Mouse (Mus musculus) kidney, postnatal 0 days (tissue): ENCODE measurements at regions not wholly inside any gene's neighbourhood (a gene's known extent, or its start where the extent isn't known, plus 50 kb on each side); places are given as distances from the start of the nearest gene placed in this dataset.

Source experiments
- ATAC-seq: fragments of 200-750 bp; cut with Nextera tagmentation; replicated peaks from 2 replicates; pipeline ENCODE4 v1.8.0; 2017; ENCODE audit warnings: low read depth, moderate number of reproducible peaks, moderate TSS enrichment, moderate library complexity; ENCODE audit not compliant: low FRiP score
- DNase-seq: peaks from one replicate; pipeline ENCODE4 v3.0.0-alpha.2; 2016; ENCODE audit warnings: low spot score
- H3K27ac ChIP-seq: fragments of 300-500 bp; sonication (generic); 2 replicates; pipeline ENCODE4 v1.5.1; 2014; ENCODE audit warnings: mild to moderate bottlenecking
- H3K27me3 ChIP-seq: fragments of 300-500 bp; sonication (generic); 2 replicates; pipeline ENCODE4 v1.6.1; 2014; ENCODE audit warnings: low read length, mixed read lengths; ENCODE audit not compliant: insufficient read depth
- H3K36me3 ChIP-seq: fragments of 300-500 bp; sonication (generic); 2 replicates; pipeline ENCODE4 v1.6.1; 2014; ENCODE audit warnings: low read length, mixed read lengths; ENCODE audit not compliant: insufficient read depth
- H3K4me1 ChIP-seq: fragments of 300-500 bp; sonication (generic); replicated peaks from 2 replicates; pipeline ENCODE4 v1.6.1; 2014; ENCODE audit warnings: antibody characterized with exemption, low read length, mixed read lengths; ENCODE audit not compliant: insufficient read depth
- H3K4me2 ChIP-seq: fragments of 300-500 bp; sonication (generic); 2 replicates; pipeline ENCODE4 v1.6.1; 2014; ENCODE audit warnings: mild to moderate bottlenecking, low read length, moderate library complexity, mixed read lengths
- H3K4me3 ChIP-seq: fragments of 300-500 bp; sonication (generic); replicated peaks from 2 replicates; pipeline ENCODE4 v1.5.1; 2014; ENCODE audit warnings: low read depth, low read length
- H3K9ac ChIP-seq: fragments of 300-500 bp; sonication (generic); 2 replicates; pipeline ENCODE4 v1.6.1; 2014; ENCODE audit warnings: low read depth, low read length
- H3K9me3 ChIP-seq: fragments of 300-500 bp; sonication (generic); replicated peaks from 2 replicates; pipeline ENCODE4 v1.6.1; 2016; ENCODE audit warnings: low read length, inconsistent platforms, mixed read lengths
- CTCF ChIP-seq: IDR thresholded peaks from 2 replicates; pipeline ENCODE4 v1.5.1; 2016; ENCODE audit warnings: antibody characterized with exemption, low read depth, mild to moderate bottlenecking, moderate library complexity
- WGBS: fragments of 180-500 bp; shearing (Covaris S2); extraction: QIAGEN DNeasy Blood & Tissue Kit; methylation state at CpG from one replicate; pipeline ENCODE4 v1.1.7; 2014; 5-methylcytosine and 5-hydroxymethylcytosine counted together

DNA sequence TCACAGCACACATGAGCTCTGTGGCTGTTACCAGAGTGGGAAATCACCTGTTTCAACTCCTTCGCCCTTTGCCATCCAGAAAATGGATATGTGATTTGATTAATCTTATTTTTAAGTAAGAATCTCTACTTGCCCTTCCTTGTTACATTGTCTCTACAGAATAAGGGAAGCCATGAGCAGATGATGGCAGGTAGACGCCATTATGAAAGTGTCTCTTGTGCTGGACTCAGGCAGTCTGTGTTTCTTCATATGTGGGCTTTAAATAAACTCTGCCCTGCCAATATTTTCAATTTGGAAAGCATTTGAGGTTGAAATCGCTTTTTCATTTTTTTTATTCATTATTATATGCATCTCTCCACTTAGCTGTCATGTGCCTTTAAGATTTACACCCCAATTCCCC lies 394.6 kb downstream of the Basp1 start:
- H3K27ac ChIP-seq: no peak overlapping the region
- no peak for TF ChIP-seq CTCF
- H3K4me1 ChIP-seq: no peaks in the 10 kb centered on the region
- WGBS: 85% methylated on average over 3 of the region's 3 CpGs
- H3K4me2 ChIP-seq: no peak overlapping the region
- H3K9ac ChIP-seq: no peak overlapping the region
- H3K9me3 ChIP-seq: no peaks in the 10 kb centered on the region
- DNase-seq (no peak), ATAC-seq (no peak)
- no peak overlapping the region for H3K4me3 ChIP-seq
- H3K27me3 ChIP-seq: no peaks in the 10 kb centered on the region
- H3K36me3 ChIP-seq: no peaks in the 10 kb centered on the region

DNA sequence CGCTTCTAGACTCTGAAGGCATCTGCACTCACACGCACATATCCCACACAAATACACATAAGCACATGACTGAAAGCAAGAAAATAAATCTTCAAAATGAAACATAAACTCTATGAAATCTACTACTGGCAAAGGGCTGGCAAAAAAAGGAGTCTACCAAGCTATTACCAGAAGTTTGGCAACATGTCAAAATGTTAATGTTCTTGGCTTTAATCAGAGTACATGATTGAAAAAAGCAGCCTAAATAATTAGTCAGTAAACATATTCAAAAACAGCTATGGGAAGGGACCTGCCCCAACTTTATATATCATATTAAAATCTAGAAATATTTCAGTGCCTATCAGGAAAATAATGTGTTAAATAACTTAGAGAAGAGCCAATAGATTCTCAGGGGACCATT lies 405.8 kb downstream of the Basp1 start:
- H3K27ac ChIP-seq: no peak overlapping the region

DNA sequence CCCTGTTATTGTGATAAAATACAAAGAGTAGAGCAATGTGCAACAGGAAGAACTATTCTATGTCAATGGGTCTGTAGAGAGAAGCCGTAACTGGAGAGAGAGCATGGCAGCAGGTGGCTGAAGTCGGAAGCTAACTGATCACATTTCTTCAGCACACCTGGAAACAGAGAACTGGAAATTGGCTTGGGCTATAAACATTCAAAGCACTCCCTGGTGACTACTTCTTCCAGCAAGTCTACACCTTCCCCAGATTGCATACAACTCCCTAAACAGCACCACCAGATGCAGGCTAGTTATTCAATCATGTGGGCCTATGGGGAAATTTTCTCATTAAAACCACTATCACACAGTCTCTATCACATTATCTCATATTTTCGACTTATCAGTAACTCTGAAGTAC lies 413.4 kb downstream of the Basp1 start:
- Histone ChIP-seq H3K27ac (no peak overlapping the region), H3K27me3 (no peaks in the 10 kb centered on the region), H3K4me3 (no peak overlapping the region), H3K36me3 (no peaks in the 10 kb centered on the region), H3K9ac (no peak overlapping the region), H3K4me2 (no peak overlapping the region), H3K4me1 (no peaks in the 10 kb centered on the region), H3K9me3 (no peaks in the 10 kb centered on the region)
- DNase-seq (no peak), ATAC-seq (no peak)
- 82% methylated on average over 3 of the region's 3 CpGs for WGBS
- no peak for TF ChIP-seq CTCF

More for the DNA sequence above, 405.8 kb downstream of the Basp1 start:
- H3K9me3 ChIP-seq: no peaks in the 10 kb centered on the region
- H3K9ac ChIP-seq: no peak overlapping the region
- no peaks in the 10 kb centered on the region for H3K4me1 ChIP-seq
- no peak overlapping the region for H3K4me3 ChIP-seq
- WGBS: 91% methylated on average over 2 of the region's 2 CpGs
- DNase-seq (no peak), ATAC-seq (no peak)
- H3K36me3 ChIP-seq: no peaks in the 10 kb centered on the region
- no peaks in the 10 kb centered on the region for H3K27me3 ChIP-seq
- no peak for TF ChIP-seq CTCF
- H3K4me2 ChIP-seq: no peak overlapping the region

DNA sequence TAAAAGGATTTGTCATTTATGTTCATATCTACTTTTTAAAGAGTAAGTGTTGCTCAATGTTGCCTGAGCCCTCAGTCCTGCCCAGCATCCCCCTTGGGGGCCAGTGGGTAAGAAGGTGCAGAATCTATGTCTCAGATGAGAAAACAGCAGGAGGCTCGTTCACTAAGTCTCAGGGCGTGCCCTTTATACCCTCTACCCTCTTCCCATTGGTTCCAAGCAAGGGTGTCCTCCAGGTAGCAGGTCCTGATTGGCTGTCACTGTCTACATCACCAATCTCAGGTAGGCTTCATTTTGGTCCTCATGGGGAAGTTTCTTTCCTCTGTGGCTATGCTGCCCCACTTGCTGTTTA lies 420.3 kb downstream of the Basp1 start:
- no peak for TF ChIP-seq CTCF
- Histone ChIP-seq H3K4me1 (no peaks in the 10 kb centered on the region), H3K36me3 (no peaks in the 10 kb centered on the region), H3K9ac (no peak overlapping the region), H3K4me2 (no peak overlapping the region), H3K4me3 (no peak overlapping the region), H3K27me3 (no peaks in the 10 kb centered on the region), H3K9me3 (no peaks in the 10 kb centered on the region), H3K27ac (no peak overlapping the region)
- ATAC-seq (no peak), DNase-seq (no peak)
- 78% methylated on average over 2 of the region's 2 CpGs for WGBS

DNA sequence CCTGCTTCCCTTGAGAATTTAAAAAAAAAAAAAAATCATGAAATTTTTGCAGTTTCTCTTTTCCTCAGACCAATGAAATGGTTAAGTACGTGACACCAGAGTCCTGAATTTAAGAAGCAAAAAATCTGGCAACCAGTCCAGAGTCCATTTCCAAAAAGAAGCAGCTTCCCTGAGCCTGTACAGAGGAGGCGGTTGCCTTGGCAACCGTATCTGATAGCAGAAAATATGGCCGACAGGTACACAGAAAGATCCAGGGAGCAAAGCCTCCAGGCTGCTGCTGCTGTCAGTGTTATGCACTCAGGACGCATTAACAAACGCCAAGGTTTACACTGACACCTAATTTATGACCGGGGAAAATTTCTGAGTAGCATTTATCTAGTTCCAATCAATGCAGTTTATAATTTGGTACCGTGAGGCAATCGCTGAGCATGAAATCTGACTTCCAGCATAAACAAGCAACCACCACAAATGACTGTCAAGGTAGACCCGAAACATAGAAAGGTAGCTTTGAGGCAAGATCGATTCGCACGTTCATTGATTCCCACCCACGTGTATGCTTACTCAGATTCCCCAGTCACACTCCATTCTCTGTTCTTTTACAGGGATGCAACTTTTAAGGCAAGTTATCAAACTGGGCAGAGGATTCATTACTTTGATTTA lies 420.8 kb downstream of the Basp1 start:
- no peak for ATAC-seq
- Histone ChIP-seq H3K4me2 (no peak overlapping the region), H3K27ac (no peak overlapping the region), H3K4me3 (no peak overlapping the region), H3K27me3 (no peaks in the 10 kb centered on the region), H3K9me3 (no peaks in the 10 kb centered on the region), H3K36me3 (no peaks in the 10 kb centered on the region), H3K4me1 (no peaks in the 10 kb centered on the region), H3K9ac (no peak overlapping the region)
- WGBS: 83% methylated on average over 14 of the region's 14 CpGs
- no peak for TF ChIP-seq CTCF
- DNase-seq: no peak

DNA sequence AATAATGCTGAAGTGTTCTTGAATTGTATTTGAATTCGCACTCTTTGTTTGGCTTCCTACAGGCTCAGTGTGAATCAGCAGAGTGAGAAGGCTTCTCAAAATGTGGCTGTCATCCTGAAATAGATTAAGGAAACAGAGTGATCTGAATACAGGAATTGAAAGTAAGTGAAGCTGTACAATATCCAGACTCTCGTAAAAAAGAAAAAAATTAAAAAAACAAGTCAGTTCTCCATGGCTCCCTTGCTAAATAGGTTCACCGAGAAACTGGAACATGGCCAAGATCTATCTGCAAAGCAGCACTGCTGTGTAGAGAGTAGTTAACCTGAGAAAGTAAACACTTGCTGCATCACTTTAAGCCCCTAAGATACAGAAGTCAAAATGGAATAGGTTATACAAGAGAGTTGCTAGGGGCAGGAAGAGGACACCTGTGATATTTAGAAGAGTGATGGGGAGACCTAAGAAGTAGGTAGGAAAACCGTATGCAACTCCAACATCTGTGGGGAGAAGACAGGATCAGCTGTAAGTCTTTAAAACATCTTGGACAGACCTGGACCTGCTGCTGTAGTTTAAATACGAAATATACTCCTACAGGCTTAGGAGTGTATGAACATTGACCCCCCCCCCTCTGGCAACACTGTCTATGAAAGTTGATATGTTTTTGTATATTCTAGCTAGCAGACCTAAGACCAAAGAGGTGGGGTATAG lies 423.3 kb downstream of the Basp1 start:
- ATAC-seq: no peak
- DNase-seq: peak; percentile 10
- H3K4me3 ChIP-seq: no peak overlapping the region

More for the DNA sequence above, 423.3 kb downstream of the Basp1 start:
- Histone ChIP-seq H3K9ac (no peak overlapping the region), H3K4me2 (no peak overlapping the region), H3K9me3 (no peaks in the 10 kb centered on the region), H3K36me3 (no peaks in the 10 kb centered on the region), H3K4me1 (no peaks in the 10 kb centered on the region), H3K27me3 (no peaks in the 10 kb centered on the region), H3K27ac (no peak overlapping the region)
- no peak for TF ChIP-seq CTCF
- WGBS: 52% methylated on average over 5 of the region's 5 CpGs
